Mouse (Mus musculus): Measurements from ENCODE around the gene Shprh.
"Not testable (repeated sequence)": the region's sequence is repeated elsewhere in the genome, so short reads cannot be mapped to it uniquely, and the experiment has no call there.

The Shprh gene

GRCm38 (mm10) chr10:11248210-11248609 is 99.0 kb downstream of the Shprh start:
- DNase-seq (ENCODE audit: low read depth) = no peak

GRCm38 (mm10) chr10:11250247-11250997 is 101.2 kb downstream of the Shprh start:
- no peak for DNase-seq (ENCODE audit: low read depth)

GRCm38 (mm10) chr10:11253581-11253980 is 104.4 kb downstream of the Shprh start:
- not testable (repeated sequence) for DNase-seq (ENCODE audit: low read depth)

DNA sequence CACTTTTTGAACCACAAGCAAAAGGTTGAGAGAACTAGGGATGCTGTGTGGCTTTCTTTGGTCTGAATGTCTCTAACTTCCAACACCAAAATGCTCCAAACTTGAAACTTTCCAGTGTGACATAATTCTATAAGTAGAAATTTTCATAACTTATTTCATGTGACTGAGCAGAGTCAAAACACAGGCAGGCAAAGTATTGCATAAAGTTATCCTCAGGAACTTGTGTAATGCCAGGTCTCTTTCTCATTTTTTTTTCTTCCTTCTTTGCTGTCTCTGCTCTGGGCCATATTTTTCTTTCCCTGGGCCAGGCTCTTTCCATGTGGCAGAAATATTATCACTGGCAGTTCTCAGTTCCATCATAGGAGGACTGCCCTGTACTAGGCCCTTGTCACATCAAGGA is 110.9 kb downstream of the Shprh start:
- DNase-seq (ENCODE audit: low read depth) = no peak

DNA sequence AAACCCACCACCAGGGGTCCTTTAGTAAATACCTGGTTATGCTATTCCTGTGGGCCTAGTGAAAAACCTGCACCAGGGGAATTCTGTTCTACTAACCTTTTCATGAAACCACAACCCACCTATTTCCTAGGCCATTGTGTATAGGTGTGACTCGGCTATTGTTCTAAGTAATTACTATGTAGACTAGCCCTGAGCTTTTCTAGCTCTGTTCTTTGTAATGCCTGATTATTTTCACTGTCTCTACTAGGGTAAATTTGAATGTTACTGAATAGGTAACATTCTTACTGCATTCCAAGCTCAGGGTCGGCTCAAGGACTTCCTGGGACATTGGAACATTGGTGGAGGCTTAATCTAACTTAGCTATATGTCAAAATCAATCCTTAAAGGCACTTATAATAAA is 113.1 kb downstream of the Shprh start:
- not testable (repeated sequence) for DNase-seq (ENCODE audit: low read depth)

- not testable (repeated sequence) for DNase-seq (ENCODE audit: low read depth)
Measured at GRCm38 (mm10) chr10:11263795-11264194, 114.6 kb downstream of the Shprh start.

Measured in c-Kit-positive CD71-negative TER-119-negative erythroid progenitor cells, embryonic 14.5 days (primary cell).